Mouse (Mus musculus) hindbrain, embryonic 10.5 days (tissue): ENCODE measurements around the gene Fzr1. TPM values are rescaled to one million over a fixed set of nuclear protein-coding genes. Genes with fewer than 3 reads are reported as not detected.
A peak's percentile ranks its signal among the peaks of the same experiment; 100 is the strongest.

ENCODE experiments used
- DNase-seq: peaks from one replicate; pipeline ENCODE4 v3.0.0-alpha.2; 2017; ENCODE audit warnings: low spot score
- H3K27ac ChIP-seq: fragments of 300-500 bp; sonication (generic); 2 replicates; pipeline ENCODE4 v1.5.1; 2016; ENCODE audit warnings: mild to moderate bottlenecking, moderate library complexity
- H3K27me3 ChIP-seq: fragments of 300-500 bp; sonication (generic); 2 replicates; pipeline ENCODE4 v1.6.1; 2016; ENCODE audit warnings: mild to moderate bottlenecking; ENCODE audit not compliant: poor library complexity, insufficient read depth, severe bottlenecking
- H3K36me3 ChIP-seq: fragments of 300-500 bp; sonication (generic); 2 replicates; pipeline ENCODE4 v1.6.1; 2016; ENCODE audit warnings: mild to moderate bottlenecking, moderate library complexity
- H3K4me1 ChIP-seq: fragments of 300-500 bp; sonication (generic); replicated peaks from 2 replicates; pipeline ENCODE4 v1.6.1; 2016; ENCODE audit warnings: mild to moderate bottlenecking
- H3K4me3 ChIP-seq: fragments of 300-500 bp; sonication (generic); 2 replicates; pipeline ENCODE4 v1.5.1; 2016; ENCODE audit warnings: mild to moderate bottlenecking, moderate library complexity
- H3K9me3 ChIP-seq: fragments of 300-500 bp; sonication (generic); 2 replicates; pipeline ENCODE4 v1.6.1; 2016; ENCODE audit warnings: mild to moderate bottlenecking, moderate library complexity
- WGBS: fragments of 180-500 bp; shearing (Covaris S2); methylation state at CpG from one replicate; pipeline ENCODE4 v1.1.7; 2016; 5-methylcytosine and 5-hydroxymethylcytosine counted together
- polyA plus RNA-seq: library from polyadenylated mRNA; unstranded; fragments of >200 nt; fragmentation: Nextera tagmentation; extraction: Ambion mirVana; gene quantifications from 2 replicates; pipeline ENCODE4 v1.2.1, GENCODE M21; 2016

Fzr1 gene
- polyA plus RNA-seq, 1 experiment from 2014 or later: 143 TPM

- Histone ChIP-seq H3K27ac (peak overlapping the region; percentile 31; the same call in 1 of the 2 replicates), H3K4me3 (peak overlapping the region; percentile 38), H3K27me3 (peaks cover 60% of the 10 kb centered on the region), H3K4me1 (peaks cover 66% of the 10 kb centered on the region), H3K9me3 (no peaks in the 10 kb centered on the region), H3K36me3 (peaks cover 17% of the 10 kb centered on the region)
- 10% methylated on average over 29 of the region's 29 CpGs for WGBS
- DNase-seq: no peak
Measured at GRCm38 (mm10) chr10:81332277-81332676, 46.0 kb downstream of the Fzr1 start.

GRCm38 (mm10) chr10:81330007-81330406 is 48.3 kb downstream of the Fzr1 start:
- H3K4me1 ChIP-seq: peaks cover 64% of the 10 kb centered on the region
- H3K4me3 ChIP-seq: no peak overlapping the region
- peaks cover 44% of the 10 kb centered on the region for H3K27me3 ChIP-seq
- H3K9me3 ChIP-seq: no peaks in the 10 kb centered on the region
- 63% methylated on average over 4 of the region's 4 CpGs for WGBS
- no peak overlapping the region for H3K27ac ChIP-seq
- peaks cover 40% of the 10 kb centered on the region for H3K36me3 ChIP-seq
- DNase-seq: no peak

GRCm38 (mm10) chr10:81329194-81329975 is 48.9 kb downstream of the Fzr1 start:
- H3K27ac ChIP-seq: peak overlapping the region; percentile 71; the same call in 1 of the 2 replicates
- H3K4me3 ChIP-seq: 0 out of 2 replicates have a peak overlapping the region, but pooled peaks have one; percentile 0
- WGBS: 74% methylated on average over 10 of the region's 10 CpGs
- H3K9me3 ChIP-seq: no peaks in the 10 kb centered on the region
- H3K27me3 ChIP-seq: peaks cover 38% of the 10 kb centered on the region
- H3K36me3 ChIP-seq: peaks cover 46% of the 10 kb centered on the region
- no peak for DNase-seq
- peaks cover 58% of the 10 kb centered on the region for H3K4me1 ChIP-seq

- H3K27ac ChIP-seq: peak within 1 kb of the TSS; percentile 71
- H3K4me1 ChIP-seq: peaks cover 58% of the 10 kb centered on the region
- H3K9me3 ChIP-seq: no peaks in the 10 kb centered on the region
- no peak for DNase-seq
- 12% methylated on average over 10 of the region's 10 CpGs for WGBS
- H3K36me3 ChIP-seq: peaks cover 56% of the 10 kb centered on the region
- H3K27me3 ChIP-seq: peaks cover 28% of the 10 kb centered on the region
- peak within 1 kb of the TSS; percentile 23 for H3K4me3 ChIP-seq
Measured at GRCm38 (mm10) chr10:81328386-81328785, 49.9 kb downstream of the Fzr1 start, which contains the start of gene Tbxa2r. TSS of gene Tbxa2r (plus strand) at chr10:81328731.

GRCm38 (mm10) chr10:81327959-81328358 is 50.4 kb downstream of the Fzr1 start:
- Histone ChIP-seq H3K36me3 (peaks cover 60% of the 10 kb centered on the region), H3K4me3 (peak overlapping the region; percentile 23), H3K27me3 (peaks cover 23% of the 10 kb centered on the region), H3K27ac (peak overlapping the region; percentile 71), H3K9me3 (no peaks in the 10 kb centered on the region), H3K4me1 (peaks cover 56% of the 10 kb centered on the region)
- 37% methylated on average over 2 of the region's 2 CpGs for WGBS
- no peak for DNase-seq

GRCm38 (mm10) chr10:81326858-81327257 is 51.5 kb downstream of the Fzr1 start:
- 79% methylated on average over 6 of the region's 6 CpGs for WGBS

GRCm38 (mm10) chr10:81325781-81326180 is 52.5 kb downstream of the Fzr1 start:
- no peak overlapping the region for H3K27ac ChIP-seq
- H3K9me3 ChIP-seq: no peaks in the 10 kb centered on the region
- H3K36me3 ChIP-seq: peaks cover 68% of the 10 kb centered on the region
- no peak for DNase-seq
- peaks cover 3% of the 10 kb centered on the region; the same call in 1 of the 2 replicates for H3K27me3 ChIP-seq
- no peak overlapping the region for H3K4me3 ChIP-seq
- H3K4me1 ChIP-seq: peaks cover 62% of the 10 kb centered on the region
- 94% methylated on average over 18 of the region's 18 CpGs for WGBS

More at GRCm38 (mm10) chr10:81326858-81327257, 51.5 kb downstream of the Fzr1 start:
- Histone ChIP-seq H3K27me3 (peaks cover 12% of the 10 kb centered on the region), H3K9me3 (no peaks in the 10 kb centered on the region), H3K4me1 (peaks cover 58% of the 10 kb centered on the region), H3K4me3 (no peak overlapping the region), H3K36me3 (peaks cover 68% of the 10 kb centered on the region), H3K27ac (peak overlapping the region; percentile 50; the same call in 1 of the 2 replicates)
- DNase-seq: no peak

GRCm38 (mm10) chr10:81325176-81325575 is 53.1 kb downstream of the Fzr1 start:
- Histone ChIP-seq H3K4me1 (peaks cover 59% of the 10 kb centered on the region), H3K4me3 (no peak overlapping the region), H3K27me3 (no peaks in the 10 kb centered on the region), H3K27ac (no peak overlapping the region), H3K9me3 (no peaks in the 10 kb centered on the region), H3K36me3 (peaks cover 68% of the 10 kb centered on the region)
- no peak for DNase-seq
- WGBS: 94% methylated on average over 21 of the region's 21 CpGs

- H3K36me3 ChIP-seq: peaks cover 65% of the 10 kb centered on the region
Measured at GRCm38 (mm10) chr10:81323791-81324530, 54.4 kb downstream of the Fzr1 start.

GRCm38 (mm10) chr10:81323141-81323775 is 55.1 kb downstream of the Fzr1 start:
- Histone ChIP-seq H3K9me3 (no peaks in the 10 kb centered on the region), H3K4me3 (no peak overlapping the region), H3K4me1 (peaks cover 58% of the 10 kb centered on the region), H3K36me3 (peaks cover 65% of the 10 kb centered on the region), H3K27ac (no peak overlapping the region), H3K27me3 (no peaks in the 10 kb centered on the region)
- 96% methylated on average over 23 of the region's 23 CpGs for WGBS
- no peak for DNase-seq

More at GRCm38 (mm10) chr10:81323791-81324530, 54.4 kb downstream of the Fzr1 start:
- H3K4me1 ChIP-seq: peaks cover 58% of the 10 kb centered on the region
- DNase-seq: no peak
- no peak overlapping the region for H3K27ac ChIP-seq
- H3K9me3 ChIP-seq: no peaks in the 10 kb centered on the region
- no peaks in the 10 kb centered on the region for H3K27me3 ChIP-seq
- no peak overlapping the region for H3K4me3 ChIP-seq
- WGBS: 97% methylated on average over 18 of the region's 18 CpGs

GRCm38 (mm10) chr10:81322444-81322843 is 55.9 kb downstream of the Fzr1 start:
- Histone ChIP-seq H3K27ac (no peak overlapping the region), H3K27me3 (no peaks in the 10 kb centered on the region), H3K36me3 (peaks cover 67% of the 10 kb centered on the region), H3K9me3 (no peaks in the 10 kb centered on the region), H3K4me1 (peaks cover 56% of the 10 kb centered on the region), H3K4me3 (peak overlapping the region; percentile 80)
- 95% methylated on average over 27 of the region's 27 CpGs for WGBS
- no peak for DNase-seq

- Histone ChIP-seq H3K36me3 (peaks cover 67% of the 10 kb centered on the region), H3K9me3 (no peaks in the 10 kb centered on the region), H3K4me1 (peaks cover 60% of the 10 kb centered on the region), H3K4me3 (peak overlapping the region; percentile 80), H3K27me3 (peaks cover 5% of the 10 kb centered on the region; the same call in 1 of the 2 replicates), H3K27ac (peak overlapping the region; percentile 96)
- no peak for DNase-seq
- 4% methylated on average over 20 of the region's 20 CpGs for WGBS
Measured at GRCm38 (mm10) chr10:81321436-81321835, 56.9 kb downstream of the Fzr1 start.
